Mouse (Mus musculus): ENCODE measurements at regions not wholly inside any gene's neighbourhood (a gene's known extent, or its start where the extent isn't known, plus 50 kb on each side); places are given as distances from the start of the nearest gene placed in this dataset.

- TF ChIP-seq POLR2A (IDR thresholded peaks at IDR 0.05; ENCODE audit: borderline replicate concordance, insufficient read depth, low read length) = no peak
- TF ChIP-seq CTCF (IDR thresholded peaks at IDR 0.05; ENCODE audit: borderline replicate concordance, insufficient read depth, low read depth, low read length) = no peak
Observed at GRCm38 (mm10) chr11:6895786-6896093, 58.3 kb upstream of the Gm11983 start.
